Mouse (Mus musculus): ENCODE data around the gene Spr.
A peak's percentile ranks its signal among the peaks of the same experiment; 100 is the strongest.
"Not testable (repeated sequence)": the region's sequence is repeated elsewhere in the genome, so short reads cannot be mapped to it uniquely, and the experiment has no call there.

Spr gene

DNA sequence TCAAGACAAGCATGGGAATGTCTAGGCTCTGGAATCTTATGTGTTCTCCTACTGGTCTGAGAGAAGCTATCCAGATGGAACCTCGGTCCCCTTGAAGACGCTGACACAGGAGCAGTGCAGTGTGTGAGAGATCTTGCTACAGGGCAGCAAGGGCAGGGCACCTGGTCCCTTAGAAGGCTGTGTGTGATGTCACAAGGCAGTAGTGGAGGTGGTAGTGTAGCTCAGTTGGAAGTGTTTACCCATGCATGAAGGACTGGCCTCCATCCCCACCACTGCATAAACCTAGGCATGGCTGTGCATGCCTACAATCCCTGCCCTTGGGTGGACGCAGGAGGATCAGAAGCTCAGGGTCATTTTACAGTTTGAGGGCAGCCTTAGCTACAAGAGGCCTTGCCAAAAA lies 5.3 kb downstream of the Spr start:
- DNase-seq (ENCODE audit: low read depth, low spot score): not testable (repeated sequence)

- DNase-seq (ENCODE audit: low read depth, low spot score): peak; percentile 78
Observed at GRCm38 (mm10) chr6:85131673-85132072, 5.9 kb downstream of the Spr start.

DNA sequence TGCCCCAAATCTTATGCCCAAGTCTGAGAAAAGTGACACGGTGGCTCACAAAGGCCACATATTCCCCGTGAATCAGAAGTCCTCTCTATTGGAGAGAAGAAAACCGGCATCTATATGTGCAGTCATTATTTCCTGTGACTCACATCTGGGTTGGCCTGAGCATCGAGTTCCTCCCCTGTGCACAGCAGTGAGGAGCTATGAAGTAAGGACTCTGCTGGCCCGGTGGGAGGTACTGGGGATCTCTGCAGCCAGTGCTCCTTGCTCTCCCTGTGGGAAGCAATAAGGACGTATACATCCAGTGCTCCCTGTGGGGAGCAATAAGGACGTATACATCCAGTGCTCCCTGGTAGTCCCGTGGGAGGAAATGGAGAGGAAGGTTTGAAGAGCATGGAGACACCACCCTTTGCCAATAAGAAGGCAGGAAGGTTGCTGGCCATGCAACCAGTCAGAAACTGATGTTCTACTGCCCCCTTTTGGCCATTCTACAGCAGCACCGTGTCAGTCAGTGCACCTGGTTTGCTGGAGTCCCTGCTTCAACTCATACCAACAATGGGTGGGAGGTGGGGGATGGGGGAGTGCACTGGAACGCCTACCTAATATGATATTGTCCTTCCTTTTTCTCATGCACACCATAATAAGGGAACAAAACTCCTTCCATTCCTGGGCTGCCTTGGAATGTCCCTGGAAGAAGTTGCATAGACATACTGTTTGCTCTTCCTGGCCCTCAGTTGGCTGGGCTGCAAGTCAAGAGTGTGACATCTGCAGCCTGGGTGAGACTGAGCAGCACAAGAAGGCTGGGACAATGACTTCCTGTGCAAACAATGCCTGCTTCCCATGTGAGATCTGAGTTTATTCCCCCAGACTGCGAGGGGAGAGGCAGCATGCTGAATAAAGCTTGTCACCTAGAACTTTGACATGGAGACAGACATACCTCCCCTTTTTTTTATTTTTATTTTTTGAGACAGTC lies 19.7 kb downstream of the Spr start:
- peak; percentile 84 for DNase-seq (ENCODE audit: low read depth, low spot score)

- peak; percentile 89 for DNase-seq (ENCODE audit: low read depth, low spot score)
Observed at GRCm38 (mm10) chr6:85105033-85105615, 32.4 kb downstream of the Spr start.

- DNase-seq (ENCODE audit: low read depth, low spot score): no peak
Observed at GRCm38 (mm10) chr6:85103321-85103720, 34.2 kb downstream of the Spr start.

DNA sequence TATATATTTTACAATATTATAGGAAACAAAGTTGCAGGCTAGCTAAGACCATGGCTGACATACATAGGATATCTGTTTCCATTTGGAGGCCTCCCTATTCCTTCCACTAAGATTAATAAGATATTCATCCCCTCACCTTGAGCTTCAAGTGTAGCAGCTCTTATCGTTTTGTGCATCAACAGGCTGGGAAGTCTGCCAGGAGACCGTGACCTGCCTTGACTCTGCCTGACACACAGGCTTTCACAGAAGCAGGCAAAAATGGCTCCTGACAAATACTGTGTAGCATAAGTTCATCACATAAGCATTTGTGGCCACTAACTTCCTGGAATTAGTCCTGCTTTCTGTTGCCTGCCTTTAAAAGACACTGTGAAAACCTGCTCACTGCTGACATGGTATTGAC lies 41.1 kb downstream of the Spr start:
- DNase-seq (ENCODE audit: low read depth, low spot score): no peak

- DNase-seq (ENCODE audit: low read depth, low spot score): no peak
Observed at GRCm38 (mm10) chr6:85087425-85087824, 50.1 kb downstream of the Spr start.

- no peak for DNase-seq (ENCODE audit: low read depth, low spot score)
Observed at GRCm38 (mm10) chr6:85086645-85087044, 50.9 kb downstream of the Spr start.

All from ZHBTc4 (cell line).